Mouse (Mus musculus) forebrain, embryonic 15.5 days (tissue): ENCODE results near the gene Rab21. TPM values are rescaled to one million over a fixed set of nuclear protein-coding genes. Genes with fewer than 3 reads are reported as not detected.

Experiments used
- ATAC-seq: fragments of 200-750 bp; cut with Nextera tagmentation; replicated peaks from 2 replicates; pipeline ENCODE4 v1.8.0; 2017; ENCODE audit warnings: mild to moderate bottlenecking, moderate TSS enrichment, moderate library complexity
- H3K27ac ChIP-seq: fragments of 300-500 bp; sonication (generic); replicated peaks from 2 replicates; pipeline ENCODE4 v1.5.1; 2015; ENCODE audit warnings: mild to moderate bottlenecking, inconsistent platforms
- H3K27me3 ChIP-seq: fragments of 300-500 bp; sonication (generic); 2 replicates; pipeline ENCODE4 v1.6.1; 2015; ENCODE audit warnings: inconsistent platforms
- H3K36me3 ChIP-seq: fragments of 300-500 bp; sonication (generic); 2 replicates; pipeline ENCODE4 v1.6.1; 2015; ENCODE audit warnings: mild to moderate bottlenecking, inconsistent platforms
- H3K4me1 ChIP-seq: fragments of 300-500 bp; sonication (generic); 2 replicates; pipeline ENCODE4 v1.6.1; 2015; ENCODE audit warnings: inconsistent platforms
- H3K4me2 ChIP-seq: fragments of 300-500 bp; sonication (generic); replicated peaks from 2 replicates; pipeline ENCODE4 v1.6.1; 2015; ENCODE audit warnings: mild to moderate bottlenecking, inconsistent platforms
- H3K4me3 ChIP-seq: fragments of 300-500 bp; sonication (generic); 2 replicates; pipeline ENCODE4 v1.5.1; 2015; ENCODE audit warnings: mild to moderate bottlenecking, inconsistent platforms
- H3K9ac ChIP-seq: fragments of 300-500 bp; sonication (generic); replicated peaks from 2 replicates; pipeline ENCODE4 v1.6.1; 2015; ENCODE audit warnings: mild to moderate bottlenecking, inconsistent platforms
- H3K9me3 ChIP-seq: fragments of 300-500 bp; sonication (generic); 2 replicates; pipeline ENCODE4 v1.6.1; 2016; ENCODE audit warnings: inconsistent platforms
- whole genome bisulfite sequencing: fragments of 180-500 bp; shearing (Covaris S2); methylation state at CpG from one replicate; pipeline ENCODE4 v1.1.7; 2015; ENCODE audit warnings: mixed read lengths; 5-methylcytosine and 5-hydroxymethylcytosine counted together
- polyA plus RNA-seq: library from polyadenylated mRNA; unstranded; fragments of >200 nt; fragmentation: Nextera tagmentation; extraction: Ambion mirVana; gene quantifications from 2 replicates; pipeline ENCODE4 v1.2.1, GENCODE M21; 2015

Gene Rab21
- polyA plus RNA-seq: 5.6 and 8.5 TPM in 2 replicates

DNA sequence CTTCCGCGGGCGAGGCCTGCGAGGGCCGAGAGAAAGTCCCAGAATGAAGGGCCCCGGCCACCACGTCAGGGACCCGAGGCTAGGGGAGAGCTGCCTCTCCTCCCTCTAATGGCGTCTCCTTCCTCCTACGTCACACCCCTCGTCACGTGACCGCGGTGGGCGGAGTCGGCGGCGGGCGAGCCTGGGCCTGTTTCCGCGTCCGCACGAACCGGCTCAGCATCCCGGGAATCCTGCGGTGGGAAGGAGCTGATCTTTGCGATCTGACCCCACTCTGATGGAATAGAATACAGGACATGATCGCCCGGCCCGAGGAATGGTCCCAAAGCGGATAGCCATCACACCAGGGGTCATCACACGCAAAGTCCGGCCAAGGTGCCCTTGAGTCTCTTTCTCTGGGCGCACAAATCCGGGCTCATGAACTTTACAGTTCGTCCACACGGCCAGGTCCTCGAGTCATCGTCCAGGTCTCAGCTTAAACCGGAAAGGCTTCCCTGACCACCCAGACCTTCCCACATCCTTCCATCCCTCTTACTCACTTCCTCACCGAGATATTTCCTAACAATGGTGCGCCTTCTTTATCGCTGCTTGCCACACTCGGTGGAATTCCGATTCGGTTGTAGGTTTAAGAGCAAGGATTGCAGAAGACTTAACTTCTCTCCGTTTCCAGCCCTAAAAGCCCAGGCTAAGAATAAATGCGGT, at the start of gene Rab21:
TSS of gene Rab21 (minus strand) at position 122 of the 699 bp plus-strand sequence.
- Histone ChIP-seq H3K4me2 (peak within 1 kb of the TSS; percentile 75), H3K9me3 (no peaks in the 10 kb centered on the region), H3K4me1 (peaks cover 33% of the 10 kb centered on the region), H3K9ac (peak within 1 kb of the TSS; percentile 95), H3K36me3 (0 out of 2 replicates have a peak, but pooled peaks cover 3% of the 10 kb centered on the region), H3K27me3 (no peaks in the 10 kb centered on the region), H3K27ac (peak within 1 kb of the TSS; percentile 96), H3K4me3 (peak within 1 kb of the TSS; percentile 97)
- ATAC-seq: peak; percentile 95
- under 1% methylated on average over 48 of the region's 48 CpGs for WGBS

DNA sequence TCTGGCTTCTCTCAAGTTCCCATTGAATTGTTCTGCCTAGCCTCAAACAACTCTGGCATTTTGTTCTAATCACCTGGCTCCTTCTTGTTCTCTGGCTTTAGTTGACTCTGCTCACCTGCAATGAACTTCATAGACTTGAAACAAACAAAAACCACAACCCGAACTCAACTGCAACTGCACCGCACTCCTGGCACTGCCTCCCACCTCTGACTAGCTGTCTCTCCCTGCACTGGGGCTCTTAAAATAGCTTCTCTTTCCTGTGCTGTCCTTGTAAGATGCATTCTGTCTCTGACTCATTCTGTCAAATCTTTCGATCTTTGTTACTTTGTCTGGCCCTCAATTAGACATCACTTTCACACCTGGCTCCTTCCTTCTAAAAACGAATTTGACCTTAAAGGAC, 47.8 kb upstream of the Rab21 start:
- H3K4me3 ChIP-seq: peak overlapping the region; percentile 84; the same call in 1 of the 2 replicates
- peak overlapping the region; percentile 98; the same call in 1 of the 2 replicates for H3K27ac ChIP-seq
- ATAC-seq: no peak
- no peak overlapping the region for H3K9ac ChIP-seq
- H3K27me3 ChIP-seq: no peaks in the 10 kb centered on the region
- H3K9me3 ChIP-seq: no peaks in the 10 kb centered on the region
- no peaks in the 10 kb centered on the region for H3K36me3 ChIP-seq
- 89% methylated on average over 4 of the region's 4 CpGs for WGBS
- H3K4me1 ChIP-seq: peaks cover 26% of the 10 kb centered on the region
- H3K4me2 ChIP-seq: peak overlapping the region; percentile 74

GRCm38 (mm10) chr10:115362623-115362964, 47.2 kb upstream of the Rab21 start:
- WGBS: 3% methylated on average over 9 of the region's 9 CpGs

GRCm38 (mm10) chr10:115361840-115362622, 46.6 kb upstream of the Rab21 start, which contains the start of gene Tmem19:
TSS of gene Tmem19 (minus strand) at chr10:115362501.
- H3K4me3 ChIP-seq: peak within 1 kb of the TSS; percentile 84
- H3K27ac ChIP-seq: peak within 1 kb of the TSS; percentile 98
- H3K9ac ChIP-seq: peak within 1 kb of the TSS; percentile 77
- peak within 1 kb of the TSS; percentile 74 for H3K4me2 ChIP-seq
- no peaks in the 10 kb centered on the region for H3K9me3 ChIP-seq
- under 1% methylated on average over 50 of the region's 58 CpGs for WGBS
- H3K36me3 ChIP-seq: peaks cover 5% of the 10 kb centered on the region
- peaks cover 26% of the 10 kb centered on the region for H3K4me1 ChIP-seq
- ATAC-seq: peak; percentile 99
- no peaks in the 10 kb centered on the region for H3K27me3 ChIP-seq

More at GRCm38 (mm10) chr10:115362623-115362964, 47.2 kb upstream of the Rab21 start:
- peak overlapping the region; percentile 74 for H3K4me2 ChIP-seq
- no peaks in the 10 kb centered on the region for H3K27me3 ChIP-seq
- H3K36me3 ChIP-seq: no peaks in the 10 kb centered on the region
- H3K4me3 ChIP-seq: peak overlapping the region; percentile 84
- peak overlapping the region; percentile 98 for H3K27ac ChIP-seq
- H3K9ac ChIP-seq: peak overlapping the region; percentile 77
- H3K4me1 ChIP-seq: peaks cover 26% of the 10 kb centered on the region
- no peak; the same call in 1 of the 2 replicates for ATAC-seq
- no peaks in the 10 kb centered on the region for H3K9me3 ChIP-seq

GRCm38 (mm10) chr10:115359066-115359465, 43.7 kb upstream of the Rab21 start:
- H3K4me1 ChIP-seq: peaks cover 28% of the 10 kb centered on the region
- ATAC-seq: no peak
- no peak overlapping the region for H3K27ac ChIP-seq
- H3K9me3 ChIP-seq: no peaks in the 10 kb centered on the region
- no peak overlapping the region for H3K4me2 ChIP-seq
- WGBS: 93% methylated on average over 7 of the region's 7 CpGs
- H3K9ac ChIP-seq: no peak overlapping the region
- no peak overlapping the region for H3K4me3 ChIP-seq
- no peaks in the 10 kb centered on the region for H3K27me3 ChIP-seq
- peaks cover 20% of the 10 kb centered on the region for H3K36me3 ChIP-seq

DNA sequence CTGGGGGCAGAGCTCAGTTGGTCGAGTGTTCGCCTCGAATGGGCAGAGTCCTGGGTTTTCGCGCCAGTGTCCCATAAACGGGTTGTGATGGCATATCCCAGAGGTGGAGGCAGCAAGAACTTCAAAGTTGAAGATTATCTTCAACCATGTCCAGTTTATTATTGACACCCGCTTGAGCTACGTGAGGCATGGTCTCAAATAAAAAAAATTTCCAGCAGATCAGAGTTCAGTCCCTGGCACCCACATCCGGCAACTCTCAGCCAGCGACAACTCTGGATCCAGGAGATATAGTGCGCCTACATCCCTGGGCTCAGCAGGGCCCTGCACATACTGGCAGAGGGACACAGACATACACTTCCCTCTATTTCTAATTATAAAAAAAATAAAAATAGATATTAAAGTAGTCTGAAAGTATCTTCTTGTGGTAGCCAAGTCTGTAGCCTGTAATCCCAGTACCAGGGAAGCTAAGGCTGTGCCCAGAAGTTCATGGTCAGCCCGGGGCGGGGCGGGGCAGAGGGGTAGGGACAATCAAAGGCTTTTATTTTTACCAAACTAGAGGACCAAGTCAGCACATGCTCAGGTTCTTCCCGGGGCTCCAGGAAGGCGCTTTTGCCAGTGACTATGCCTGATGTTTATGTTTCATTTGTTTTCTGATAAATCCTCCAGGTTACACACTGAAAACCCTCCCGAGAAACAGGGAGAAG, 43.0 kb upstream of the Rab21 start:
- Histone ChIP-seq H3K4me3 (no peak overlapping the region), H3K9ac (no peak overlapping the region), H3K27ac (no peak overlapping the region), H3K4me2 (no peak overlapping the region), H3K4me1 (peaks cover 28% of the 10 kb centered on the region), H3K9me3 (no peaks in the 10 kb centered on the region), H3K27me3 (no peaks in the 10 kb centered on the region), H3K36me3 (peaks cover 20% of the 10 kb centered on the region)
- no peak for ATAC-seq
- 94% methylated on average over 17 of the region's 17 CpGs for WGBS

GRCm38 (mm10) chr10:115356106-115356505, 40.7 kb upstream of the Rab21 start:
- Histone ChIP-seq H3K27ac (no peak overlapping the region), H3K27me3 (no peaks in the 10 kb centered on the region), H3K4me2 (no peak overlapping the region), H3K4me3 (no peak overlapping the region), H3K9ac (no peak overlapping the region), H3K9me3 (no peaks in the 10 kb centered on the region), H3K36me3 (peaks cover 20% of the 10 kb centered on the region), H3K4me1 (peaks cover 14% of the 10 kb centered on the region)
- 90% methylated on average over 6 of the region's 7 CpGs for WGBS
- no peak for ATAC-seq

- 0 out of 2 replicates have a peak, but pooled peaks cover 4% of the 10 kb centered on the region for H3K4me1 ChIP-seq
- H3K27ac ChIP-seq: no peak overlapping the region
- no peak for ATAC-seq
- no peak overlapping the region for H3K4me3 ChIP-seq
- H3K9me3 ChIP-seq: no peaks in the 10 kb centered on the region
- peaks cover 20% of the 10 kb centered on the region for H3K36me3 ChIP-seq
- H3K27me3 ChIP-seq: no peaks in the 10 kb centered on the region
- H3K9ac ChIP-seq: no peak overlapping the region
- WGBS: 93% methylated on average over 6 of the region's 6 CpGs
- H3K4me2 ChIP-seq: no peak overlapping the region
Measured at GRCm38 (mm10) chr10:115355016-115355415, 39.6 kb upstream of the Rab21 start.

DNA sequence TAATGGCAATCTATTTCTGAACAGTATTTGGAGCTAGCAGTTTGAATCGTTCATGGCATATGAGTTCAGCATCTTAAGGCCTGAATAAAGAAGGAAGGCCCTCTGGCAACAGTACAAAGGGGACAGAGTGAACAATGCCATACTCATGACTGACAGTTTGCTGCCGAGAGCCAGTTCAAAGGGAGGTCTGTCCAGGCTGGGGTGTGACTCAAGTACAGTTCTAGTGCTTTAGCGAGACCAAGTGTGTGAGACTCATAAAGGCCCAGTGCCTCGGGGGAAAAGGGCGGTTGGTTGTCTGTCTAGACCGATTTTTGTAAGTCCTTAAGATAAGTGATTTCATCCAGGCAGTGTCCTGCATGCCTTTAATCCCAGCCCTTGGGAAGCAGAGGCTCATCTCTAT, 39.2 kb upstream of the Rab21 start:
- 47% methylated on average over 6 of the region's 6 CpGs for WGBS
- no peak overlapping the region for H3K4me2 ChIP-seq
- peaks cover 20% of the 10 kb centered on the region for H3K36me3 ChIP-seq
- H3K9me3 ChIP-seq: no peaks in the 10 kb centered on the region
- ATAC-seq: no peak
- H3K9ac ChIP-seq: no peak overlapping the region
- H3K4me3 ChIP-seq: no peak overlapping the region
- H3K27me3 ChIP-seq: no peaks in the 10 kb centered on the region
- no peak overlapping the region for H3K27ac ChIP-seq
- H3K4me1 ChIP-seq: 0 out of 2 replicates have a peak, but pooled peaks cover 2% of the 10 kb centered on the region

DNA sequence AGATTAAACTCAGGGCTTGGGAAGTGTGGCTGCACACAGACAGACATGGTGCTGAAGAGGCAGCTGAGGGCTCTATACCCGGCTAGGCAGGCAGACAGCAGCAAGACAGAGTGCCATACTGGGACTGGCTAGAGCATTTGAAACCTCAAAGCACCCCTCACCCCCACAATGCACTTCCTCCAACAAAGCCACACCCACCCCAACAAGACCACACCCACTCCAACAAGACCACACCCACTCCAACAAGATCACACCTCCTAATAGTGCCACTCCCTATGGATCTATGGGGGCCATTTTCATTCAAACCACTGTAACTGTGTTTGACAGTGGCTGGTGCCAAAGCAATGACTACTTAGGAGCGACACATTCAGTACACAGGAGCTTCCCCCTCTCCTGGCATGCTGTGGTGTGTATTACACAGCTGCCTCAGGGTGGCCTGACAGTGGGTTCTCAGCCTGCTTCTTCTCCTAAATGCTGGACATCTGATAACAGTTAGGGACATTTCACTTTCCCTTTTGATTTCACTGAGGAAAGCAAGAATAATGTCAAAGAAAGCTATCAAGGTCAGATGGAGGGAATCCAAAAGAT, 35.5 kb upstream of the Rab21 start:
- H3K9me3 ChIP-seq: no peaks in the 10 kb centered on the region
- H3K27me3 ChIP-seq: no peaks in the 10 kb centered on the region
- H3K4me1 ChIP-seq: 0 out of 2 replicates have a peak, but pooled peaks cover 2% of the 10 kb centered on the region
- H3K4me2 ChIP-seq: no peak overlapping the region
- no peak overlapping the region for H3K4me3 ChIP-seq
- peaks cover 9% of the 10 kb centered on the region; the same call in 1 of the 2 replicates for H3K36me3 ChIP-seq
- WGBS: 86% methylated on average over 2 of the region's 2 CpGs
- no peak for ATAC-seq
- H3K9ac ChIP-seq: no peak overlapping the region
- H3K27ac ChIP-seq: no peak overlapping the region

DNA sequence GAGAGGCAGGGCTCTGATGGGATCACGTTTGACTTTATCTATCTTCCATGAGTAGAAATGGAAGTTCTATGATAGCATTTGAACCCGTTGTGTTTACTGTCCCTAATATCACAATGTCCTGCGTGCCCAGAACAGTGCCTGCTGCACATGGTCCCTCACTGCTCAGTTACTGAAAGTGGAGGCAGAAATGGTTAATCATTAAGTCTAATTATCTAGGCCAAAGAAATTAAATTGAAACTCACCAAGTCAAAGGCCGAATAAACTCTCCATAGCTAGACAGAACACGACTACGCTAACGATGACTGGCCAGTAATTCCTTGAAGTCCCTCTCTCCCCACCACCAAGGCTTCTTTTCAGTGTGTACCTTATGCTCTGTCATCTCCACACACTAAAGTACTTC, 34.1 kb upstream of the Rab21 start:
- Histone ChIP-seq H3K9me3 (no peaks in the 10 kb centered on the region), H3K27me3 (no peaks in the 10 kb centered on the region), H3K27ac (0 out of 2 replicates have a peak overlapping the region, but pooled peaks have one; percentile 15), H3K9ac (no peak overlapping the region), H3K4me2 (no peak overlapping the region), H3K36me3 (peaks cover 9% of the 10 kb centered on the region; the same call in 1 of the 2 replicates), H3K4me1 (0 out of 2 replicates have a peak, but pooled peaks cover 1% of the 10 kb centered on the region), H3K4me3 (no peak overlapping the region)
- 0 out of 2 replicates have a peak, but pooled peaks have one; percentile 19 for ATAC-seq
- 75% methylated on average over 7 of the region's 7 CpGs for WGBS
